Mouse (Mus musculus): ENCODE results near the gene Scd2. TPM values are rescaled to one million over a fixed set of nuclear protein-coding genes. Genes with fewer than 3 reads are reported as not detected.

Scd2 gene
- polyA plus RNA-seq, 1 experiment from 2014 or later = 130 TPM

DNA sequence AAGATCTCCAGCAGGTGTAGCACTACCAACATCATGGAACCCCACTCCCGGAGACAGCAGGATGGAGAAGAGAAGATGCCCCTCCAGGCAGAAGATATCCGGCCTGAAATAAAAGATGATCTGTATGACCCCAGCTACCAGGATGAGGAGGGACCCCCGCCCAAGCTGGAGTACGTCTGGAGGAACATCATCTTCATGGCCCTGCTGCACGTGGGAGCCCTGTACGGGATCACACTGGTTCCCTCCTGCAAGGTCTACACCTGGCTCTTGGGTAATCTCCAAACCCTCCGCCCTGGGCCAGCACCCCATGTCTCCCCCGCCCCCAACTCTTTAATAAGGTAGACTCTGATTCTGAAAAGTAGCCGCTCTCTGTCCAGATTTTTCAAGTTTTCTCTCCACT is 40.5 kb downstream of the Scd2 start:
- H3K9ac ChIP-seq = no peak overlapping the region
- no peaks in the 10 kb centered on the region for H3K36me3 ChIP-seq
- no peak for ATAC-seq (ENCODE audit: extremely low read depth, insufficient number of reproducible peaks, low FRiP score, low TSS enrichment)
- no peak overlapping the region for H3K4me3 ChIP-seq
- no peak overlapping the region for H3K4me2 ChIP-seq
- peaks cover 41% of the 10 kb centered on the region for H3K4me1 ChIP-seq
- H3K9me3 ChIP-seq = no peaks in the 10 kb centered on the region
- no peak overlapping the region for H3K27ac ChIP-seq (replicated peaks)
- H3K27me3 ChIP-seq (replicated peaks) = no peaks in the 10 kb centered on the region
- WGBS = 82% methylated on average over 9 of the region's 9 CpGs

DNA sequence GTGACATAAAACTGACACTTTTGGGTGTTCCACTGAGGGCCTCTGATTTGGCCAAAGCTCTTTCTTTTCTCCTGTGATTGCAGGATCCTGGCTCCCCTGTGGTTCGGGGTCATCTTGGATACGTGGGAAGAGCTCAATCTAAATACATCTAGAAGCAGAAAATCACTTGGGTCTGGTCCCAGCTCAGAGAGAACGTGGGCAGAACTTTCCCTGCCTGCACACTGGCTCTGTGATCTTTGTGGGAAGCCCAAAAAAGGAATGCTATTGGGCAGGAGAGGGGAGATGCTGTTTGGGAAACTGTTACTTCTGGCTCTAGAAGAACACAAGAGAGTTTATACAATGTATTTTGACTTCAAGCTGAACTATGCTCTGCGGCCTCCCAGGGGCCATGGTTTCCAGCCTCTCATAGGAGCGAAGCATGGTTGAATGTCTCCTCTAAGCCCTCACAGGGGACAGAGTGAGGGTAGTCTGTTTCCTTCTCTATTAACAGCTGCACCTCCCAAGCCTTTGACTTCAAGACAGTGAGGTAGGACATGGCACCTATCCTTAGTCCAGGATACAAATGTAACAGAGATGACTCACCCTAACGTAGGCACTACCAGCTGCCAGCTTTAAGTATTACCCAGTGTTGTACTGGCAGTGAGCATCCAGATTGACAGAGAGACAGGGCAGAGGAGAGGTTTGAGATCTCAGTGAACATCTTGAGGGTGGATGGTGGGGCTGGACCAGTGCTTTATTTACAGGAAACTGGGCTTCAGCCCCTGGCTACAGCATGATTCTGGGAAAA is 42.6 kb downstream of the Scd2 start:
- Histone ChIP-seq H3K4me3 (no peak overlapping the region), H3K27ac (replicated peaks) (no peak overlapping the region), H3K27me3 (replicated peaks) (no peaks in the 10 kb centered on the region), H3K9ac (no peak overlapping the region), H3K36me3 (no peaks in the 10 kb centered on the region), H3K4me2 (no peak overlapping the region), H3K4me1 (peaks cover 41% of the 10 kb centered on the region), H3K9me3 (no peaks in the 10 kb centered on the region)
- no peak for ATAC-seq (ENCODE audit: extremely low read depth, insufficient number of reproducible peaks, low FRiP score, low TSS enrichment)
- WGBS = 78% methylated on average over 6 of the region's 6 CpGs

DNA sequence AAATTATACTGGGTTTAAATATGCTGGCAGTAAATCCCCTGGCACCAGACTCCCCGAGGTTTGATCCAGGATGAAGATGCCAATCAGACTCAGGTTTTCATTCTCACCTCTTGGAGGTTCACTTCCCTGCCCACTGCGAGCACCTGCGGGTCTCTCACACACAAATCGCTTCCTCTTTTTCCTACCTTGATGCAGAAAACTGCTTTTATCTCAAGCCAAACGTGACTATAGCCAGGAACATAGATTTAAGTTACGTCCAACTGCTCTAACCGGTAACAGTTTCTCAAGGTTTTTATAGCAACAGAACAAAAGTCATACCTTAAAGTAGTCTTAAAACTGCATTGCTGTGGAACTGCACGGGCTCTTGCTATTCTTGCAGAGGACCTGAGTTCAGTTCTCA is 56.2 kb downstream of the Scd2 start:
- no peaks in the 10 kb centered on the region; the same call in 1 of the 2 replicates for H3K4me1 ChIP-seq
- no peak overlapping the region for H3K4me3 ChIP-seq
- 79% methylated on average over 8 of the region's 8 CpGs for WGBS
- ATAC-seq (ENCODE audit: extremely low read depth, insufficient number of reproducible peaks, low FRiP score, low TSS enrichment) = no peak
- no peak overlapping the region for H3K27ac ChIP-seq (replicated peaks)
- H3K9ac ChIP-seq = no peak overlapping the region
- no peaks in the 10 kb centered on the region for H3K36me3 ChIP-seq
- H3K4me2 ChIP-seq = no peak overlapping the region
- H3K9me3 ChIP-seq = no peaks in the 10 kb centered on the region
- no peaks in the 10 kb centered on the region for H3K27me3 ChIP-seq (replicated peaks)

DNA sequence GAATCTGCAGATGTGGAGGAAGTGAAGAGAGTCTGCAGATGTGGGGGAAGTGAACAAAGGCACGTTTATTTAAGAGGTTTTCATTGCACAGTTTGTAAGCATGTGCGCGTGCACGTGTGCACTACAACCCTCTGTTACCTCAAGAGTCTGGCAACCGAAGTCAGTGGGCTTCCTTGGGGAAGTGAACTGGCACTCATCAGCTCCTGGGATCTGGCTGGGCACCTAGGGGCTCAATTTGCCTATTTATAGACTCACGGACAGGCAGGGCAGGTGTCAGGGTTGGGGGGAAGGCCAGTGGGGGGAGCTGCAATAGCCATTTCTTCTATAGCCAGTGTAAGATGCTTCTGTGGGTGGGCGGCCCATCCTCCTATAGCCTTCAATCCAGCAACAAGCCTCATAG is 58.3 kb downstream of the Scd2 start:
- Histone ChIP-seq H3K9ac (no peak overlapping the region), H3K4me1 (no peaks in the 10 kb centered on the region; the same call in 1 of the 2 replicates), H3K4me3 (no peak overlapping the region), H3K36me3 (no peaks in the 10 kb centered on the region), H3K27ac (replicated peaks) (no peak overlapping the region), H3K27me3 (replicated peaks) (no peaks in the 10 kb centered on the region), H3K9me3 (no peaks in the 10 kb centered on the region), H3K4me2 (no peak overlapping the region)
- 74% methylated on average over 7 of the region's 7 CpGs for WGBS
- ATAC-seq (ENCODE audit: extremely low read depth, insufficient number of reproducible peaks, low FRiP score, low TSS enrichment) = no peak

Small RNAs within 50 kb of the gene (microRNA-seq; reads per million reads assigned to microRNA genes)
- gene Mir5114 = 0.61 reads per million

Other genes starting within 250 kb of the Scd2 start
- 15.4 and 15.8 TPM in 2 replicates for gene Erlin1, start 223.9 kb upstream of the Scd2 start, polyA plus RNA-seq (2015; fragmentation: Nextera tagmentation; extraction: Ambion mirVana)
- gene Chuk, start 186.2 kb upstream of the Scd2 start, polyA plus RNA-seq (2015; fragmentation: Nextera tagmentation; extraction: Ambion mirVana) = 28.2 and 29.5 TPM in 2 replicates
- 17.2 TPM in 2 replicates for gene Cwf19l1, start 157.8 kb upstream of the Scd2 start, polyA plus RNA-seq (2015; fragmentation: Nextera tagmentation; extraction: Ambion mirVana)
- gene Bloc1s2, start 147.2 kb upstream of the Scd2 start, polyA plus RNA-seq (2015; fragmentation: Nextera tagmentation; extraction: Ambion mirVana) = 56.0 and 62.1 TPM in 2 replicates
- 0.04 TPM in 1 of 2 replicates, not detected in the other for gene Pkd2l1, start 101.2 kb upstream of the Scd2 start, polyA plus RNA-seq (2015; fragmentation: Nextera tagmentation; extraction: Ambion mirVana)
- 0.29 and 0.39 TPM in 2 replicates for gene Scd3, start 90.4 kb upstream of the Scd2 start, polyA plus RNA-seq (2015; fragmentation: Nextera tagmentation; extraction: Ambion mirVana)
- gene Scd4, start 39.4 kb downstream of the Scd2 start, polyA plus RNA-seq (2015; fragmentation: Nextera tagmentation; extraction: Ambion mirVana) = 0.49 and 0.69 TPM in 2 replicates
- gene Scd1, start 114.2 kb downstream of the Scd2 start, polyA plus RNA-seq (2015; fragmentation: Nextera tagmentation; extraction: Ambion mirVana) = 0.97 and 1.1 TPM in 2 replicates
- gene Wnt8b, start 199.8 kb downstream of the Scd2 start, polyA plus RNA-seq (2015; fragmentation: Nextera tagmentation; extraction: Ambion mirVana) = not detected in 2 replicates